Mouse (Mus musculus) myocyte (in vitro differentiated cells): ENCODE results near the gene Fau.

ENCODE experiments used
- MAX ChIP-seq: IDR thresholded peaks from one replicate; pipeline ENCODE4 v1.6.1; 2011; ENCODE audit warnings: low read depth, mild to moderate bottlenecking, control low read depth
- MYOG ChIP-seq, 3 experiments: IDR thresholded peaks; one replicate each; pipeline ENCODE4 v1.6.1; 2011; ENCODE audit warnings: control low read depth in 2 of 3, low read depth in 2 of 3, mild to moderate bottlenecking in 2 of 3; ENCODE audit not compliant: insufficient read length in 2 of 3, control insufficient read depth in 1 of 3, insufficient read depth in 1 of 3
- POLR2A ChIP-seq: IDR thresholded peaks from one replicate; pipeline ENCODE4 v1.6.1; 2011; ENCODE audit warnings: low read depth, mild to moderate bottlenecking, control low read depth, moderate library complexity; ENCODE audit not compliant: insufficient read length
- POLR2AphosphoS2 ChIP-seq: IDR thresholded peaks from one replicate; pipeline ENCODE4 v1.6.1; 2011; ENCODE audit warnings: low read depth, control low read depth; ENCODE audit not compliant: insufficient read length

- TF ChIP-seq POLR2A (peak; percentile 73), POLR2AphosphoS2 (peak; percentile 79), MYOG (IDR thresholded peaks at IDR 0.05; ENCODE audit: control insufficient read depth in 1 of 3, insufficient read depth in 1 of 3, insufficient read length in 2 of 3, low read depth in 2 of 3) (peak in 2 of 3 experiments; percentile 44 to 48), MAX (no peak)
Observed at GRCm38 (mm10) chr19:6061021-6061533, 3.4 kb downstream of the Fau start, which contains the start of gene Znhit2.
